Mouse (Mus musculus) olfactory bulb, adult 2 months (tissue): Measurements from ENCODE around the gene Mapk13.

Experiments used
- CTCF ChIP-seq: fragments of 200-500 bp; IDR thresholded peaks from 2 replicates; pipeline ENCODE4 v1.5.1; 2012; ENCODE audit warnings: low read depth, mild to moderate bottlenecking, low read length, moderate library complexity; ENCODE audit not compliant: insufficient read depth
- POLR2A ChIP-seq: fragments of 200-500 bp; IDR thresholded peaks from 2 replicates; pipeline ENCODE4 v1.6.1; 2012; ENCODE audit warnings: mild to moderate bottlenecking, low read depth, low read length, moderate library complexity; ENCODE audit not compliant: insufficient read depth

DNA sequence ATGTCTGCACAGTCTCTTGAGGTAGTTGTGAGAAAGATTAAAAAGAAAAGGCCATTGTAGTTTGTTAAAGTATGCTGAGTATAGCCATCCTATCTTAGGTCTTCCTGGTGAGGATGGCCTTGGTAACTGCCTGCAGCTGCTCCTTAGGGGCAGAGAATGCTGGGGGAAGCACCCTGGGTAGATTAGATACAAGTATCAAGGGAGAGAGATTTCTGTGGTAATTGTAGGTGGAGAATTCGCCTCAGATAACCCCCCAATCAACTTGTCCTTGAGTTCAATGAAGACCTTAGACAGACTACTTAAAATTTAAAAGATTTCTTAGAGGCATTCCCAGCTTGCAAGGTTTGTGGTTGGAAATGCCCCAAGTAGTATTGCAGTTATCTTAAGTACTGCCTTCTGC, 34.2 kb downstream of the Mapk13 start:
- TF ChIP-seq POLR2A (no peak), CTCF (no peak)
